Mouse (Mus musculus): ENCODE measurements around the gene Zeb2.

DNA sequence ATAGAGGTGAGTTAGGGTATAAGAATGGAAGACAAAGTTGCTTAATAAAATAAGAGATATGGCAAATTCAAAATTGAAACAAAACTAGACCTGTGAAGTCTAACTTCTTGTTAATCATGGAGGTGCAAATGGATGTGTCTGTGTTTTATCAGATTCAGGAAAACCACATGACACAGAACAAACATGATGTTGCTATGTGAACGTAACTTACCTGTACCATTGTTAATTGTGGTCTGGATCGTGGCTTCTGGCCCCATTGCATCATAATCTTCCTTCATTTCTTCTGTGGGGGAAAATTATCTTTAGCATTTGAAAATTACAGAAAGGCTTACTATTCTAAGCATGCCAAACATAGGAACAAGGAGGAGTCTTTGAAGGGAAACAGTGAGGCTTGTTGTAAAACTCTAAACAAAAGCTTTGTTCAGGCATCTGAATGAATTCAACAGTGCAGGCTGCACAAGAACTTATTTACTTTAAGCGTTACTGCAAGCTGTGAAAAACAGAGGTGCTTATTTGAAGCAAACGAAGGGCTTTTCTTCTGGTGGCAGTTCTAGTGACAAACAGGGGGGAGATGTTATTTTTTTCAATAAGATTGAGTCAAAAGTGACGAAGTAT, 99.9 kb downstream of the Zeb2 start:
- TF ChIP-seq SRF (IDR thresholded peaks at IDR 0.05; ENCODE audit: control insufficient read depth, insufficient read length, low read depth): no peak
- no peak for TF ChIP-seq POLR2A (IDR thresholded peaks at IDR 0.05; ENCODE audit: insufficient read length, low read depth)
- TF ChIP-seq MYOG (IDR thresholded peaks at IDR 0.05; ENCODE audit: control insufficient read depth in 1 of 3, insufficient read depth in 1 of 3, insufficient read length in 2 of 3, low read depth in 2 of 3): no peak
- no peak for TF ChIP-seq USF1 (IDR thresholded peaks at IDR 0.05; ENCODE audit: low read depth)
- TF ChIP-seq E2F4 (IDR thresholded peaks at IDR 0.05; ENCODE audit: insufficient read depth): no peak
- TF ChIP-seq CEBPB (IDR thresholded peaks at IDR 0.05; ENCODE audit: insufficient read depth, poor library complexity, severe bottlenecking): no peak
- TF ChIP-seq TCF12 (IDR thresholded peaks at IDR 0.05; ENCODE audit: insufficient read depth, poor library complexity, severe bottlenecking): no peak
- TF ChIP-seq MAX (IDR thresholded peaks at IDR 0.05; ENCODE audit: low read depth): no peak
- TF ChIP-seq TCF3 (IDR thresholded peaks at IDR 0.05; ENCODE audit: insufficient read length, low read depth): no peak
- TF ChIP-seq POLR2AphosphoS2 (IDR thresholded peaks at IDR 0.05; ENCODE audit: insufficient read length, low read depth): no peak
- no peak for TF ChIP-seq MYOD1 (IDR thresholded peaks at IDR 0.05; ENCODE audit: control insufficient read depth in 1 of 3, insufficient read length in 2 of 3, low read depth in 2 of 3)
